Mouse (Mus musculus): Measurements from ENCODE around the gene Vmn1r4.

The Vmn1r4 gene

DNA sequence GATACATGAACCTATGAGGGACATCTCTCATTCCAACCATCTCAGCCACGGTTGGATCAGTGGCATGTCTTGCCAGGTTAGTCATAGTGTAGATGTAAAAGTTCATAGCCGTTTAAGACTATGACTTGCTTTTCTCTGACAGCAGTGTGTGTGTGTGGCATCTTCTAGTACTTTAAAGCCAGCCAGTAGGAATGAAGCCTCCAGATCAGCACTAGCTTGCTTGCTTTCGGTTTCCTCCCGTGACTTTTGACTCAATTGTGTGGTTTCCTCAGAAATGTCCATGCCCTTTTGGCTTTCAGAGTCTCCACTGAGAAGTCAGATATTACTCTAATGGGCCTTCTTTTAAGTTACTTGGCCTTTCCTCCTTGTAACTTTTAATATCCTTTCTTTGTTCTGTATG, 10.6 kb downstream of the Vmn1r4 start:
- TF ChIP-seq GATA4 (IDR thresholded peaks at IDR 0.05; ENCODE audit: insufficient replicate concordance, low read length): no peak

GRCm38 (mm10) chr6:56956436-56956835, 32.6 kb downstream of the Vmn1r4 start:
- TF ChIP-seq GATA4 (IDR thresholded peaks at IDR 0.05; ENCODE audit: insufficient replicate concordance, low read length): no peak

- TF ChIP-seq GATA4 (IDR thresholded peaks at IDR 0.05; ENCODE audit: insufficient replicate concordance, low read length): no peak
Observed at GRCm38 (mm10) chr6:56969973-56970372, 46.2 kb downstream of the Vmn1r4 start, which contains the start of gene Vmn1r5. TSS of gene Vmn1r5 (plus strand) at chr6:56970273.

GRCm38 (mm10) chr6:56996943-56997342, 73.1 kb downstream of the Vmn1r4 start, which contains the start of gene Vmn1r6:
TSS of gene Vmn1r6 (plus strand) at chr6:56997243.
- no peak for TF ChIP-seq GATA4 (IDR thresholded peaks at IDR 0.05; ENCODE audit: insufficient replicate concordance, low read length)

Data from liver, adult (tissue).